Mouse (Mus musculus) lung, postnatal 0 days (tissue): ENCODE measurements around the gene Nphp4. TPM values are rescaled to one million over a fixed set of nuclear protein-coding genes. Genes with fewer than 3 reads are reported as not detected.
"Not testable (repeated sequence)": the region's sequence is repeated elsewhere in the genome, so short reads cannot be mapped to it uniquely, and the experiment has no call there.

Experiments used
- ATAC-seq: fragments of 200-750 bp; cut with Nextera tagmentation; 2 replicates; pipeline ENCODE4 v1.8.0; 2017; ENCODE audit warnings: moderate library complexity
- DNase-seq: peaks from one replicate; pipeline ENCODE4 v3.0.0-alpha.2; 2016; ENCODE audit warnings: low spot score
- H3K27ac ChIP-seq: fragments of 300-500 bp; sonication (generic); 2 replicates; pipeline ENCODE4 v1.5.1; 2014; ENCODE audit warnings: antibody characterized with exemption, mild to moderate bottlenecking, low read length, mixed read lengths
- H3K27me3 ChIP-seq: fragments of 300-500 bp; sonication (generic); replicated peaks from 2 replicates; pipeline ENCODE4 v1.6.1; 2014; ENCODE audit warnings: low read length, mixed read lengths; ENCODE audit not compliant: insufficient read depth
- H3K36me3 ChIP-seq: fragments of 300-500 bp; sonication (generic); 2 replicates; pipeline ENCODE4 v1.6.1; 2014; ENCODE audit warnings: low read length, mixed read lengths; ENCODE audit not compliant: insufficient read depth
- H3K4me1 ChIP-seq: fragments of 300-500 bp; sonication (generic); 2 replicates; pipeline ENCODE4 v1.6.1; 2014; ENCODE audit warnings: antibody characterized with exemption, low read depth, low read length, mixed read lengths; ENCODE audit not compliant: insufficient read depth
- H3K4me2 ChIP-seq: fragments of 300-500 bp; sonication (generic); replicated peaks from 2 replicates; pipeline ENCODE4 v1.6.1; 2014; ENCODE audit warnings: low read depth, mild to moderate bottlenecking, low read length, moderate library complexity, mixed read lengths
- H3K4me3 ChIP-seq: fragments of 300-500 bp; sonication (generic); 2 replicates; pipeline ENCODE4 v1.5.1; 2014; ENCODE audit warnings: low read depth, low read length
- H3K9ac ChIP-seq: fragments of 300-500 bp; sonication (generic); replicated peaks from 2 replicates; pipeline ENCODE4 v1.6.1; 2014; ENCODE audit warnings: low read depth, mild to moderate bottlenecking
- H3K9me3 ChIP-seq: fragments of 300-500 bp; sonication (generic); 2 replicates; pipeline ENCODE4 v1.6.1; 2016; ENCODE audit warnings: low read length, mixed read lengths
- CTCF ChIP-seq: IDR thresholded peaks from 2 replicates; pipeline ENCODE4 v1.5.1; 2016; ENCODE audit warnings: antibody characterized with exemption, mild to moderate bottlenecking
- EP300 ChIP-seq: IDR thresholded peaks from 2 replicates; pipeline ENCODE4 v1.6.1; 2016; ENCODE audit warnings: antibody characterized with exemption, mild to moderate bottlenecking, control low read depth
- WGBS: fragments of 180-500 bp; shearing (Covaris S2); extraction: QIAGEN DNeasy Blood & Tissue Kit; methylation state at CpG from one replicate; pipeline ENCODE4 v1.1.7; 2014; 5-methylcytosine and 5-hydroxymethylcytosine counted together
- polyA plus RNA-seq: library from polyadenylated mRNA; unstranded; fragments of >200 nt; fragmentation: Nextera tagmentation; extraction: Ambion mirVana; gene quantifications from 2 replicates; pipeline ENCODE4 v1.2.1, GENCODE M21; 2015

The Nphp4 gene
- polyA plus RNA-seq, 1 experiment from 2014 or later: 0.75 TPM

- no peak overlapping the region for H3K27ac ChIP-seq
- H3K4me3 ChIP-seq: no peak overlapping the region
- DNase-seq (no peak), ATAC-seq (no peak)
- H3K9me3 ChIP-seq: no peaks in the 10 kb centered on the region
- H3K36me3 ChIP-seq: no peaks in the 10 kb centered on the region
- H3K9ac ChIP-seq: no peak overlapping the region
- H3K4me2 ChIP-seq: no peak overlapping the region
- no peaks in the 10 kb centered on the region for H3K4me1 ChIP-seq
- TF ChIP-seq CTCF (no peak), EP300 (no peak)
- WGBS: 42% methylated on average over 37 of the region's 37 CpGs
- H3K27me3 ChIP-seq: no peaks in the 10 kb centered on the region
Observed at GRCm38 (mm10) chr4:152547886-152548663, 71.6 kb downstream of the Nphp4 start.

GRCm38 (mm10) chr4:152549507-152550202 lies 73.1 kb downstream of the Nphp4 start:
- TF ChIP-seq EP300 (no peak), CTCF (no peak)
- Histone ChIP-seq H3K4me1 (no peaks in the 10 kb centered on the region), H3K9me3 (no peaks in the 10 kb centered on the region), H3K36me3 (no peaks in the 10 kb centered on the region), H3K9ac (no peak overlapping the region), H3K27ac (no peak overlapping the region), H3K4me3 (no peak overlapping the region), H3K4me2 (no peak overlapping the region), H3K27me3 (no peaks in the 10 kb centered on the region)
- 82% methylated on average over 18 of the region's 18 CpGs for WGBS
- ATAC-seq: no peak
- no peak for DNase-seq

- H3K4me2 ChIP-seq: no peak overlapping the region
- H3K27me3 ChIP-seq: no peaks in the 10 kb centered on the region
- H3K4me3 ChIP-seq: no peak overlapping the region
- H3K9me3 ChIP-seq: no peaks in the 10 kb centered on the region
- 96% methylated on average over 6 of the region's 6 CpGs for WGBS
- no peak for ATAC-seq
- H3K4me1 ChIP-seq: no peaks in the 10 kb centered on the region
- no peak for DNase-seq
- no peak overlapping the region for H3K27ac ChIP-seq
- H3K9ac ChIP-seq: no peak overlapping the region
- H3K36me3 ChIP-seq: no peaks in the 10 kb centered on the region
- no peak for TF ChIP-seq EP300
- no peak for TF ChIP-seq CTCF
Observed at GRCm38 (mm10) chr4:152550203-152550549, 73.7 kb downstream of the Nphp4 start.

DNA sequence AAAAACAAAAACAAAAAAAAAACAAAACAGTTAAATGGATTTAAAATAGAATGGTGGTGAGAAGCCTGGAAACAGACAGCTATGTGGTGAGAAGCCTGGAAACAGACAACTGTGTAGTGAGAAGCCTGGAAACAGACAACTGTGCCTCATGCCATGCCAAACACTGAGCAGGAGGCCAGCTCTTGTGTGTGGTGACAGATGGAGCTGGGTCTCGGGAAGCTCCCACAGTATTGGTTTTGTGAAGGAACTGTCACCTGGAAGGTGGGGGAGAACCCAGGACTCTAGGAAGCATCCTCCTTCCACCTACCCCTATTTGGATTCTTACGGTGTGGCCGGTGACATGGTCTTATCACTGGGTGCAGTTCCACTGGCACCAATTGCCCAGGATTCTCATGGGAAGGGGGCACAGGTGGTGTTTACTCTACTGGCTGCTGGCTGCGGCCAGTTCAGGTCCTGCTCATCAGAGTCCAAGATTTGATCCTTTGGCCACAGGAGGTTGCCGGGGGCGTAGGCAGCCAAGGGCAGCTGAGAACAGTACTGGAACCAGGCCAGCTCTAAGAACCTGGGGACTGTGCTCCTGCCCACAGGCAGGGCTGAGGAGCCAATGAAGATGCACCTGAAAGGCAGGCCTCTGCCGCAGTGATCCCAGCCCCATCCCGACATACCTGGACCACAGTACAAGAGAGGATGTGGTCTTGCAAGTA lies 77.2 kb downstream of the Nphp4 start:
- no peaks in the 10 kb centered on the region for H3K4me1 ChIP-seq

GRCm38 (mm10) chr4:152554421-152554820 lies 77.9 kb downstream of the Nphp4 start:
- TF ChIP-seq EP300: no peak
- TF ChIP-seq CTCF: no peak
- no peak overlapping the region for H3K9ac ChIP-seq

More for the DNA sequence above, 77.2 kb downstream of the Nphp4 start:
- no peak for ATAC-seq
- 91% methylated on average over 8 of the region's 8 CpGs for WGBS
- TF ChIP-seq EP300 (no peak), CTCF (no peak)
- no peak overlapping the region for H3K4me3 ChIP-seq
- H3K9me3 ChIP-seq: no peaks in the 10 kb centered on the region
- H3K27ac ChIP-seq: no peak overlapping the region
- DNase-seq: no peak
- H3K4me2 ChIP-seq: no peak overlapping the region
- H3K9ac ChIP-seq: no peak overlapping the region
- no peaks in the 10 kb centered on the region for H3K27me3 ChIP-seq
- H3K36me3 ChIP-seq: no peaks in the 10 kb centered on the region

GRCm38 (mm10) chr4:152555806-152556205 lies 79.3 kb downstream of the Nphp4 start:
- H3K9ac ChIP-seq, H3K4me1 ChIP-seq, H3K4me2 ChIP-seq, H3K27me3 ChIP-seq, H3K27ac ChIP-seq, H3K9me3 ChIP-seq, H3K36me3 ChIP-seq, H3K4me3 ChIP-seq, DNase-seq: not testable (repeated sequence)
- peak; percentile 59 for ATAC-seq
- WGBS: 46% methylated on average over 3 of the region's 3 CpGs

More at GRCm38 (mm10) chr4:152554421-152554820, 77.9 kb downstream of the Nphp4 start:
- Histone ChIP-seq H3K4me2 (no peak overlapping the region), H3K27me3 (no peaks in the 10 kb centered on the region), H3K36me3 (no peaks in the 10 kb centered on the region), H3K27ac (no peak overlapping the region), H3K9me3 (no peaks in the 10 kb centered on the region), H3K4me1 (no peaks in the 10 kb centered on the region), H3K4me3 (no peak overlapping the region)
- ATAC-seq (no peak), DNase-seq (no peak)
- 40% methylated on average over 18 of the region's 18 CpGs for WGBS
